Mouse (Mus musculus) heart, embryonic 11.5 days (tissue): ENCODE data around the gene Scarf1. TPM values are rescaled to one million over a fixed set of nuclear protein-coding genes. Genes with fewer than 3 reads are reported as not detected.
A peak's percentile ranks its signal among the peaks of the same experiment; 100 is the strongest.

Experiments
- ATAC-seq: fragments of 200-750 bp; cut with Nextera tagmentation; replicated peaks from 2 replicates; pipeline ENCODE4 v1.8.0; 2017; ENCODE audit warnings: moderate library complexity; ENCODE audit not compliant: insufficient number of reproducible peaks, low FRiP score, low TSS enrichment
- H3K27ac ChIP-seq: fragments of 300-500 bp; sonication (generic); 2 replicates; pipeline ENCODE4 v1.5.1; 2014; ENCODE audit warnings: mild to moderate bottlenecking, low read depth, low read length
- H3K27me3 ChIP-seq: fragments of 300-500 bp; sonication (generic); 2 replicates; pipeline ENCODE4 v1.6.1; 2014; ENCODE audit warnings: mild to moderate bottlenecking, low read length, mixed read lengths; ENCODE audit not compliant: control insufficient read depth, insufficient read depth
- H3K36me3 ChIP-seq: fragments of 300-500 bp; sonication (generic); 2 replicates; pipeline ENCODE4 v1.6.1; 2014; ENCODE audit warnings: mild to moderate bottlenecking, low read length, moderate library complexity, mixed read lengths; ENCODE audit not compliant: control insufficient read depth, insufficient read depth
- H3K4me1 ChIP-seq: fragments of 300-500 bp; sonication (generic); 2 replicates; pipeline ENCODE4 v1.6.1; 2014; ENCODE audit warnings: low read length; ENCODE audit not compliant: control insufficient read depth, insufficient read depth
- H3K4me2 ChIP-seq: fragments of 300-500 bp; sonication (generic); 2 replicates; pipeline ENCODE4 v1.6.1; 2014; ENCODE audit warnings: mild to moderate bottlenecking, moderate library complexity
- H3K4me3 ChIP-seq: fragments of 300-500 bp; sonication (generic); 2 replicates; pipeline ENCODE4 v1.5.1; 2014; ENCODE audit warnings: low read depth, low read length
- H3K9ac ChIP-seq: fragments of 300-500 bp; sonication (generic); 2 replicates; pipeline ENCODE4 v1.6.1; 2014; ENCODE audit warnings: mild to moderate bottlenecking, low read depth, low read length, moderate library complexity
- H3K9me3 ChIP-seq: fragments of 300-500 bp; sonication (generic); replicated peaks from 2 replicates; pipeline ENCODE4 v1.6.1; 2016; ENCODE audit warnings: low read length; ENCODE audit not compliant: control insufficient read depth
- WGBS: fragments of 180-500 bp; shearing (Covaris S2); extraction: QIAGEN DNeasy Blood & Tissue Kit; methylation state at CpG from one replicate; pipeline ENCODE4 v1.1.7; 2014; ENCODE audit not compliant: insufficient replicate concordance; 5-methylcytosine and 5-hydroxymethylcytosine counted together
- polyA plus RNA-seq: library from polyadenylated mRNA; unstranded; fragments of >200 nt; fragmentation: Nextera tagmentation; extraction: Ambion mirVana; gene quantifications from 2 replicates; pipeline ENCODE4 v1.2.1, GENCODE M21; 2014

The Scarf1 gene
- polyA plus RNA-seq, 1 experiment from 2014 or later: 7.6 TPM

DNA sequence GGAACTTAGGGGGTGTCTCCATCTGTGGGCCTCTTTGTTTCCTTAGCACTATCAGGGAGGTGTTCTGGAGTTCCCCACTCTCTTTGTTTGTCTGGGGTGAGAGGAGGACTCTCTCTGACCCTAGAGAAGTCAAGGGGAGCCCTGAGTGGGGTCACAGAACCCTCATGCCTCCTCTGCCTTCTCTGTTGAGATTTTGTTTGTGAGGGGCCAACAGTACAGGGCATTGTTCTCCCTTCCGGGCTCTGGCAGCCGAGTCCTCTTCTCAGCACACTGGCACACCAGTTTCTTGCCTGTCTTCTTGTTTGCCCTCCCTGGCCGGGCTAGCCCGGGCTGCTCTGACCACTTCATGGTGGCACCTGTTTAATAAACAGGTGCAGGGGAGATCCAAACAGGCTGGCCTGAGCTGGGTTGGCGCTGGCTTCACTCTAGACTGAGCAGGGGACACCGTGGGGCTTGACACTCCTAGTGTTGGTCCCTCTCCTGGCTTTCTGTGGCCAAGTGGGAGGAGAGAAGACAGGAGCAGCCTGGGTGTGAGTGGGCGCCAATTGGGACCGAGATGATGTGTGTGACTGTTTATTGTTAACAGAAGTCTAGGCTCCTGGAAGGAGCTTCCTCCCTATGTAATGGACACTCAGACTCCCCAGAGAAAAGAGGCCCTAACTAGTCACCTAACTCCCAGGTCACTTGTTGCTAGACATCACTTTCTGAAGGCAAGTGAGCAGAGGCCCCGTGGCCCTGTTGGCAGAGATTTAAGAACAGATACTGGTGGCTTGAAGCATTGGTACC lies 25.0 kb downstream of the Scarf1 start:
- Histone ChIP-seq H3K27ac (no peak overlapping the region; the same call in 1 of the 2 replicates), H3K4me2 (no peak overlapping the region), H3K27me3 (0 out of 2 replicates have a peak, but pooled peaks cover 2% of the 10 kb centered on the region), H3K4me3 (no peak overlapping the region), H3K9me3 (no peaks in the 10 kb centered on the region), H3K36me3 (no peaks in the 10 kb centered on the region), H3K4me1 (peaks cover 28% of the 10 kb centered on the region), H3K9ac (0 out of 2 replicates have a peak overlapping the region, but pooled peaks have one; percentile 22)
- WGBS: 64% methylated on average over 9 of the region's 9 CpGs
- ATAC-seq: no peak

DNA sequence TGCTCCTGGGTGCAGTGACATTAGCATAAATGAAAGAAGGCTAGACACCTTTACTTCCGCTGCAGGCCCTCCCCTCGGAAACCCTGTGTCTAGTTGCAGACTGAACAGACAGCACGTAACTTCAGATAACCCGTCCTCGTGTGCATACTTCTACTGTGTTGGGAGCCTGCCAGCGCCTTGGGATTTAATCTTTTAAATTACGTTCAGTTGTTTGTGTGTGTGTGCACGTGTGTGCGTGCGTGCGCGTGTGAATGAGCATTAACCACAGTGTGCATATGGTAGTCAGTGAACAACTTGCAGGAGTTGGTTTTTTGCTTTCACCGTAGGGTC lies 25.6 kb downstream of the Scarf1 start:
- no peak overlapping the region for H3K4me3 ChIP-seq
- 79% methylated on average over 13 of the region's 13 CpGs for WGBS
- H3K36me3 ChIP-seq: no peaks in the 10 kb centered on the region
- H3K4me2 ChIP-seq: no peak overlapping the region
- H3K9ac ChIP-seq: no peak overlapping the region
- no peak for ATAC-seq
- no peaks in the 10 kb centered on the region for H3K9me3 ChIP-seq
- H3K27ac ChIP-seq: no peak overlapping the region
- peaks cover 28% of the 10 kb centered on the region for H3K4me1 ChIP-seq
- no peaks in the 10 kb centered on the region for H3K27me3 ChIP-seq

DNA sequence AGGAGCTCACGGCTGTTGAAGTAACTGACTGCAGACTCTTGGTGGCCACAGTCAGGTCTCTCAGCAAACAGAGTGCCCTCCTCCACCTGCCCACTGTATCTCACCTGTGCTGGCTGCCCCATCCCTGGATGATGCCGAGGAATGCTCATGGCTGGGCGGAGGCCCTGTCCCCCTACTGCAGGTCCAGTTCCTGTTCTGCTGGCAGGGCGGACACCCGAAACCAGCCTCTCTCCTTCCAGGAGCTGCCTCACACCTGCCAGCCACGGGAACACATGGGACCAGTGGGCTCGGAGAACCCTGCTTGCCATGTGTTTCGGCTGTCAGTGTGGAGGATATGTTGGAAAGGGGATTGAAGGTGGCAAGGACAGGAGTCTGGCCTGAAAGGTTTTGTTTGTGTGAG lies 26.9 kb downstream of the Scarf1 start:
- Histone ChIP-seq H3K4me3 (no peak overlapping the region), H3K4me2 (no peak overlapping the region), H3K27ac (no peak overlapping the region), H3K27me3 (no peaks in the 10 kb centered on the region), H3K9me3 (no peaks in the 10 kb centered on the region), H3K36me3 (no peaks in the 10 kb centered on the region), H3K9ac (no peak overlapping the region), H3K4me1 (peaks cover 22% of the 10 kb centered on the region)
- ATAC-seq: no peak
- WGBS: 85% methylated on average over 8 of the region's 8 CpGs

DNA sequence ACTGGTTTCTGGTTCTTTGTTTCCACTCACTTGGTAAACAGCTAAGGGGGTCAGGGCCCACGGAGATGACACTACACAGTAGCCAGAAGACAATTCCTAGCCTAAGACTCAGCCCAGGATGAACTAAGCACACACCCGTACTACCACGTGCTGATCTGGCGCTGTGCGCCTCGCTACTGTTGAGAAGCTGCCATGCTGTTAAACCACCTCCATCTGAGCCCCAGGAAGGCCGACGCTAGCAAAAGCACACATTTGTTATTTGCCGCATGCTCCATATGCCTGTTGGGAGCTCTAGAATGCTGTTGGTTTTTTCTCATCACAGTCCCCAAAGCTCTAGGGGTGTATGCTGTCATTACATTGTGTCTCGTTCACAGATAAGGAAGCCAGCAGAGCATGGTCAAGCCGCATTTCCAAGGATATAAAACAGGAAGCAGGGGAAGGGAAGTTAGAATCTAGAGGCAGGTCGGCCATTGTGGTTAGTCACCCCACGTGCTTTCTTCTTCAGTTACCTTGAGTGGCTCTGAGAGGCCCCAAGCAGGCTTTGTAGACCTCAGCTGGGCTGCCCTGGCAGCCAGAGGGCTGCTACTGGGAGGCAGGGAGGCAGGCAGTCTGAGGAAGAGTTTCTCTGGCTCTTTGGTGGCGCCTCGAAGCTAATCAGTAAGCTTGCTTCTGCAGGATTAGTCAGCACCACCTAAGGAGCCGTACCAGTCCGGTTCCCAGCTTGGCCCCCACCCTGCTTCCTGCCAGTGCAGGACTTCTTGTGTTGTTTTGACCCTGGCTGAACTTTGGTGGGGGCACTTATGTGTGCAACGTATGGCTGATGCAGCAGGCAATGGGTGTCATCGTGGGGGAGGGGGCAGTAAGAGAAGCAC lies 27.6 kb downstream of the Scarf1 start:
- no peaks in the 10 kb centered on the region for H3K9me3 ChIP-seq
- peaks cover 22% of the 10 kb centered on the region for H3K4me1 ChIP-seq
- no peak overlapping the region for H3K4me2 ChIP-seq
- peak overlapping the region; percentile 28; the same call in 1 of the 2 replicates for H3K9ac ChIP-seq
- ATAC-seq: no peak
- no peaks in the 10 kb centered on the region for H3K36me3 ChIP-seq
- H3K27ac ChIP-seq: 0 out of 2 replicates have a peak overlapping the region, but pooled peaks have one; percentile 35
- H3K27me3 ChIP-seq: no peaks in the 10 kb centered on the region
- WGBS: 60% methylated on average over 19 of the region's 19 CpGs
- no peak overlapping the region for H3K4me3 ChIP-seq

DNA sequence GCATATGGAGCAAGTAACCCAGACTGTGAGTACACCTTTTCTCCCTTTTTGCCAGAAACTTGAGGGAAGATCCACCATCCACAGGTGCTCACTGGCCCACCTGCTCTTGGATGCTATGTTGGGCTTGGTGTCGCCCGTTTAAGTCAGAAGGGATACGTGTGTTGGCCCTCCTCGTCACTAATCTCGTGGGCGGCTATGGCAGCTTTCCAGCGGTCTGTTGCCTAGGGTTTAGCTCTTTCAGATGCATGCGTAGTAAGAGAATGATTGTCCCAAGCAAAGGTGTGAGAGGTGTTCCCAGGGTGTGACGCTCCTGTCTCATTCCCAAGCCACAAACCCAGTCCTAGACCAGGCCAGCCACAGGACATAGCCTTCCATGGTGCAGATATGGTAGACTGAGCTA lies 31.4 kb downstream of the Scarf1 start:
- H3K36me3 ChIP-seq: no peaks in the 10 kb centered on the region
- H3K4me3 ChIP-seq: no peak overlapping the region
- no peak overlapping the region for H3K9ac ChIP-seq
- no peak overlapping the region for H3K27ac ChIP-seq
- no peak for ATAC-seq
- no peaks in the 10 kb centered on the region for H3K27me3 ChIP-seq
- no peaks in the 10 kb centered on the region for H3K9me3 ChIP-seq
- WGBS: 80% methylated on average over 9 of the region's 9 CpGs
- H3K4me2 ChIP-seq: no peak overlapping the region
- H3K4me1 ChIP-seq: peaks cover 15% of the 10 kb centered on the region

DNA sequence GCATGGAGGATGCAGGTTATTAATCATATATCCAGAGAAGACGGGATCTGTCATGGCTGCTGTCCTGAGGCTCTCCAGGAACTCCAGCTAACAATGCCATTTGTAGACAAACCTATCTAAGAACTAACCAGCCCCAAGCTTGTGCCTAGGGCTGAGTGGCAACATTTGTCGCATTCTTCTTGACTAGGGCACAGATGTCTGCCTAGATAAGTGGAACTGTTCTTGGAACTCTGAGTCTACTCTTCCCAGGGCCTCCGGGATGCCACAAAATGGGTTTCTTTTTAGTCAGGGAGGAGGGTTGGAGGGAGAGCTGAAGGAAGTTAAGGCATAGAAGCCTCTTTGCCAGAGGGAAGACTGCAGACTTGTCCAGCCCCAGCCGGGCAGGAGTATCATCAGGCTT lies 32.7 kb downstream of the Scarf1 start:
- ATAC-seq: no peak
- H3K9ac ChIP-seq: no peak overlapping the region
- no peak overlapping the region for H3K4me2 ChIP-seq
- H3K27me3 ChIP-seq: no peaks in the 10 kb centered on the region
- no peaks in the 10 kb centered on the region for H3K36me3 ChIP-seq
- peaks cover 19% of the 10 kb centered on the region for H3K4me1 ChIP-seq
- no peak overlapping the region for H3K4me3 ChIP-seq
- H3K27ac ChIP-seq: no peak overlapping the region
- H3K9me3 ChIP-seq: no peaks in the 10 kb centered on the region
- WGBS: 52% methylated on average over 4 of the region's 4 CpGs

DNA sequence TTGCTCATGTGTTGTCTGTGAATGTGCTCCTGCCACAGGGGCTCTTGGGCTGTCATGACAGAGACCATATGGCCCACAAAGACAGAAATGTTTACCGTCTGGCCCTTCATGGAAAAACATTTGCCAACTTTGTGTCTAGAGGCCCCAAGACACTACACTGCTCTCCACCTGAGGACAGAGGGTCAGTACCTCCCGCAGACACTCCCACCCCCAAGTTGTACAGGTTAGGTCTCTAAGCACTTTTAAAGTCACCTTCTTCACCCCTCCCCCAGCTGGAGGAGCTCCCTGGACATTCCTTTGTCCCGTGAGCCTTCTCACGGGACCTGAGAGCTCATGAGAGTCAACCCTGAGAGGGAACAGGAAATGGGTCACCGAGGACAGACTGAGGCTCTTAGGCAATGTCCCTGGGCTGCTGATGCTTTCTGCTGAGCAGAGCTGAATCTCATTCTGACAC lies 36.3 kb downstream of the Scarf1 start:
- ATAC-seq: no peak

DNA sequence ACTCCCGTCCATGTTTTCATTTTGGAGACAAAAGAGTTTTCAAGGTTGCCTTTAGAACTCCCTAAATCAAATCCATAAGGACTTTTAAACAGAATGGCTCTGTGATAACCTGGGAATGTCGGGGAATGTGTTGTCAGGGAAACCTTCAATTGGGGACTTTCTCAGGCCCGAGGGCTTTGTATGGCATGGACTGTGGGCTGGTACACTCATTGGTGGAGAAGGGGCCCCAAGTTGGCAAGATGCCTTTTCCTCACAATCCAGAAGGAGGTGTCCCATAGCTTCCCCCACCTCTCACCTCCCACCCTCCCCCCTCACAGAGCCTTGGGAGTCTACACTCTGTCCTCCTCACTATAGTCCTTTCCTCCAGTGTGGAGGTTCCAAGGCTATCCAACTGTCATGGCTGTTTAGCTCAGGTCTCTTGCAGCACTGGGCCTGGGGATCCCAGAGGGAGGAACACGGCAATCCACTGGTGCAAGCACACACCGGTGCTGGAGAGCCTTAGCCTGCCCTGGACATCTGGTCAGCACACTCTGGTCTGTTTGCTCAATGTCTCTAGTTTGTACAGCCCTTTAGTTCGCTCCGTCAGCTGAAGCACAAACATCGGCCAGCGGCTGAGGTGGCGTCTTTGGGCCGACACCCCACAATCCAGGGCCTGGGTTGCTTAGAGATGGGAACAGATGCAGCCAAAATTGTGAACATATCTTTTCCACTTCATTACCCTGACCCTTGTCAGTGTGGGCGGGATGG lies 37.0 kb downstream of the Scarf1 start:
- Histone ChIP-seq H3K9ac (no peak overlapping the region), H3K9me3 (no peaks in the 10 kb centered on the region), H3K27me3 (no peaks in the 10 kb centered on the region), H3K27ac (no peak overlapping the region), H3K4me2 (no peak overlapping the region), H3K4me1 (peaks cover 23% of the 10 kb centered on the region), H3K36me3 (no peaks in the 10 kb centered on the region), H3K4me3 (no peak overlapping the region)
- WGBS: 78% methylated on average over 12 of the region's 12 CpGs
- ATAC-seq: no peak

More for the DNA sequence above, 36.3 kb downstream of the Scarf1 start:
- Histone ChIP-seq H3K9me3 (no peaks in the 10 kb centered on the region), H3K4me3 (no peak overlapping the region), H3K27me3 (no peaks in the 10 kb centered on the region), H3K4me1 (peaks cover 23% of the 10 kb centered on the region), H3K9ac (0 out of 2 replicates have a peak overlapping the region, but pooled peaks have one; percentile 16), H3K36me3 (no peaks in the 10 kb centered on the region), H3K4me2 (no peak overlapping the region), H3K27ac (no peak overlapping the region)
- WGBS: 22% methylated on average over 5 of the region's 5 CpGs
